Mouse (Mus musculus) thymus, adult 2 months (tissue): ENCODE measurements around the gene Tas1r2.

ENCODE experiments used
- CTCF ChIP-seq: fragments of 200-500 bp; IDR thresholded peaks from 2 replicates; pipeline ENCODE4 v1.5.1; 2012; ENCODE audit warnings: mild to moderate bottlenecking, control low read depth, low read length, moderate library complexity, borderline replicate concordance; ENCODE audit not compliant: control insufficient read depth, poor library complexity, insufficient read depth; ENCODE audit errors: extremely low read depth
- POLR2A ChIP-seq: fragments of 200-500 bp; IDR thresholded peaks from 2 replicates; pipeline ENCODE4 v1.6.1; 2012; ENCODE audit warnings: mild to moderate bottlenecking, low read length, control low read depth, moderate library complexity; ENCODE audit not compliant: control insufficient read depth, poor library complexity, insufficient read depth; ENCODE audit errors: extremely low read depth

DNA sequence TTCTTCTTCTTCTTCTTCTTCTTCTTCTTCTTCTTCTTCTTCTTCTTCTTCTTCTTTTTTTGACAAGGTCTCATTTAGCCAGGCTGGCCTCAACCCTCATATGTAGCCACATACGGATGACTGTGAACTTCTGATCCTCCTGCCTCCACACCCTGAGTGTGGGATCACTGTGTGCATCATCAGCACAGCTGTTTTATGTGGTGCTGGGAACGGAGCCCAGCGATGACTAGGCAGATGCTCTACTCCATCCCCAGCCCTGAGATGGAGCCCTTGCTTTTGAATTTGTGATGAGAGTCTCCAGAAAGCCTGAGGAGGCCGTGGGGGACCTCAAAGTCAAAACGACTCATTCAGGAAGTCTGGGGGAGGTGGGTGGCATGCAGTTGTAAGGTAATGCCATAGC lies 65.6 kb downstream of the Tas1r2 start:
- no peak for TF ChIP-seq CTCF
- TF ChIP-seq POLR2A = no peak
